Mouse (Mus musculus): ENCODE measurements around the gene Ggt6. TPM values are rescaled to one million over a fixed set of nuclear protein-coding genes. Genes with fewer than 3 reads are reported as not detected.

The Ggt6 gene
- polyA plus RNA-seq, 1 experiment from 2014 or later, result not detected

- no peak overlapping the region for H3K4me2 ChIP-seq (ENCODE audit: low read depth, low read length)
- no peaks in the 10 kb centered on the region for H3K27me3 ChIP-seq (ENCODE audit: control insufficient read depth, insufficient read depth, low read length)
- DNase-seq (ENCODE audit: low spot score) (no peak), ATAC-seq (replicated peaks; ENCODE audit: insufficient number of reproducible peaks, low FRiP score, low TSS enrichment, low read depth) (no peak)
- H3K36me3 ChIP-seq (replicated peaks; ENCODE audit: control insufficient read depth, insufficient read depth, low read depth, low read length), result peaks cover 22% of the 10 kb centered on the region
- no peak overlapping the region for H3K4me3 ChIP-seq (ENCODE audit: low read depth, low read length)
- 84% methylated on average over 3 of the region's 3 CpGs for WGBS
- H3K27ac ChIP-seq (replicated peaks; ENCODE audit: low read depth, low read length), result no peak overlapping the region
- H3K9me3 ChIP-seq (replicated peaks; ENCODE audit: control insufficient read depth, low read length), result no peaks in the 10 kb centered on the region
- H3K4me1 ChIP-seq (ENCODE audit: control insufficient read depth, insufficient read depth, low read length), result no peaks in the 10 kb centered on the region
- H3K9ac ChIP-seq (replicated peaks; ENCODE audit: low read length), result no peak overlapping the region
Observed at GRCm38 (mm10) chr11:72452140-72452665, 16.9 kb downstream of the Ggt6 start.

GRCm38 (mm10) chr11:72453105-72453953, 18.0 kb downstream of the Ggt6 start:
- H3K4me3 ChIP-seq (ENCODE audit: low read depth, low read length), result no peak overlapping the region
- ATAC-seq (replicated peaks; ENCODE audit: insufficient number of reproducible peaks, low FRiP score, low TSS enrichment, low read depth), result no peak
- no peaks in the 10 kb centered on the region for H3K4me1 ChIP-seq (ENCODE audit: control insufficient read depth, insufficient read depth, low read length)
- no peaks in the 10 kb centered on the region for H3K9me3 ChIP-seq (replicated peaks; ENCODE audit: control insufficient read depth, low read length)
- no peaks in the 10 kb centered on the region for H3K27me3 ChIP-seq (ENCODE audit: control insufficient read depth, insufficient read depth, low read length)
- no peak for DNase-seq (ENCODE audit: low spot score)
- peaks cover 18% of the 10 kb centered on the region for H3K36me3 ChIP-seq (replicated peaks; ENCODE audit: control insufficient read depth, insufficient read depth, low read depth, low read length)
- 54% methylated on average over 15 of the region's 15 CpGs for WGBS
- H3K4me2 ChIP-seq (ENCODE audit: low read depth, low read length), result no peak overlapping the region
- no peak overlapping the region for H3K9ac ChIP-seq (replicated peaks; ENCODE audit: low read length)
- no peak overlapping the region for H3K27ac ChIP-seq (replicated peaks; ENCODE audit: low read depth, low read length)

GRCm38 (mm10) chr11:72455694-72456093, 20.4 kb downstream of the Ggt6 start:
- WGBS, result 27% methylated on average over 5 of the region's 5 CpGs
- H3K27ac ChIP-seq (replicated peaks; ENCODE audit: low read depth, low read length), result no peak overlapping the region
- H3K4me2 ChIP-seq (ENCODE audit: low read depth, low read length), result no peak overlapping the region
- peaks cover 4% of the 10 kb centered on the region; the same call in 1 of the 2 replicates for H3K36me3 ChIP-seq (replicated peaks; ENCODE audit: control insufficient read depth, insufficient read depth, low read depth, low read length)
- H3K9ac ChIP-seq (replicated peaks; ENCODE audit: low read length), result no peak overlapping the region
- H3K4me1 ChIP-seq (ENCODE audit: control insufficient read depth, insufficient read depth, low read length), result no peaks in the 10 kb centered on the region
- H3K4me3 ChIP-seq (ENCODE audit: low read depth, low read length), result no peak overlapping the region
- H3K9me3 ChIP-seq (replicated peaks; ENCODE audit: control insufficient read depth, low read length), result no peaks in the 10 kb centered on the region
- no peaks in the 10 kb centered on the region for H3K27me3 ChIP-seq (ENCODE audit: control insufficient read depth, insufficient read depth, low read length)
- peak; percentile 22; the same call in 1 of the 2 replicates for ATAC-seq (replicated peaks; ENCODE audit: insufficient number of reproducible peaks, low FRiP score, low TSS enrichment, low read depth)
- no peak for DNase-seq (ENCODE audit: low spot score)

GRCm38 (mm10) chr11:72457995-72458496, 22.7 kb downstream of the Ggt6 start:
- Histone ChIP-seq H3K9me3 (replicated peaks; ENCODE audit: control insufficient read depth, low read length) (no peaks in the 10 kb centered on the region), H3K27me3 (ENCODE audit: control insufficient read depth, insufficient read depth, low read length) (no peaks in the 10 kb centered on the region), H3K27ac (replicated peaks; ENCODE audit: low read depth, low read length) (no peak overlapping the region), H3K4me2 (ENCODE audit: low read depth, low read length) (no peak overlapping the region), H3K36me3 (replicated peaks; ENCODE audit: control insufficient read depth, insufficient read depth, low read depth, low read length) (no peaks in the 10 kb centered on the region), H3K4me1 (ENCODE audit: control insufficient read depth, insufficient read depth, low read length) (no peaks in the 10 kb centered on the region), H3K9ac (replicated peaks; ENCODE audit: low read length) (no peak overlapping the region), H3K4me3 (ENCODE audit: low read depth, low read length) (no peak overlapping the region)
- DNase-seq (ENCODE audit: low spot score) (no peak), ATAC-seq (replicated peaks; ENCODE audit: insufficient number of reproducible peaks, low FRiP score, low TSS enrichment, low read depth) (no peak)
- 44% methylated on average over 12 of the region's 12 CpGs for WGBS

- no peak overlapping the region for H3K9ac ChIP-seq (replicated peaks; ENCODE audit: low read length)
- H3K9me3 ChIP-seq (replicated peaks; ENCODE audit: control insufficient read depth, low read length), result no peaks in the 10 kb centered on the region
- ATAC-seq (replicated peaks; ENCODE audit: insufficient number of reproducible peaks, low FRiP score, low TSS enrichment, low read depth), result no peak
- 75% methylated on average over 3 of the region's 3 CpGs for WGBS
- H3K27ac ChIP-seq (replicated peaks; ENCODE audit: low read depth, low read length), result no peak overlapping the region
- no peaks in the 10 kb centered on the region for H3K27me3 ChIP-seq (ENCODE audit: control insufficient read depth, insufficient read depth, low read length)
- H3K4me1 ChIP-seq (ENCODE audit: control insufficient read depth, insufficient read depth, low read length), result no peaks in the 10 kb centered on the region
- no peak overlapping the region for H3K4me3 ChIP-seq (ENCODE audit: low read depth, low read length)
- no peak for DNase-seq (ENCODE audit: low spot score)
- H3K4me2 ChIP-seq (ENCODE audit: low read depth, low read length), result no peak overlapping the region
- H3K36me3 ChIP-seq (replicated peaks; ENCODE audit: control insufficient read depth, insufficient read depth, low read depth, low read length), result no peaks in the 10 kb centered on the region
Observed at GRCm38 (mm10) chr11:72458502-72458901, 23.2 kb downstream of the Ggt6 start.

DNA sequence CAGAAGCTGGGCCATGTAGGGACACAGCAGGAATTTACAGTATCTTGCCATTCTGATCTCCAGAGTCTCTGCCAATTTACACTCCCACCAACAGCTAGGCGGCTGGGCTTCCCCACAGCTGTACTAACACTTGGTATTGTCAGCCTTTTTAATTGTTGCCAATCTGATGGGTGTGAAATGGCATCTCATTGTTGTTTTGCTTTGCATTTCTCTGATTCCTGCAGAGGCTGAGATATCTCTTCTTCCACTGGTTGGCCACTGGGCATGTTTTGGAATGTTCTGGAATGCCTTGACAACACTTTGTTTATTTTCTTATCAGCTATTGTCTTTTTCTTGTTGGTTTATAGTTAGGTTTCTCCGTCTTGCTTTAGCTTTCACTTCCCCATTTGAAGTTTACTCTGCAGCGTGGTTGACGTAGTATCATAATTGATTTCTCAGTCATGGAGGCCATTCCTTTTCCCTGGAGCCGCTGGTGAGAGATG, 26.2 kb downstream of the Ggt6 start:
- Histone ChIP-seq H3K9me3 (replicated peaks; ENCODE audit: control insufficient read depth, low read length) (no peaks in the 10 kb centered on the region), H3K4me1 (ENCODE audit: control insufficient read depth, insufficient read depth, low read length) (no peaks in the 10 kb centered on the region), H3K9ac (replicated peaks; ENCODE audit: low read length) (no peak overlapping the region), H3K4me3 (ENCODE audit: low read depth, low read length) (no peak overlapping the region), H3K4me2 (ENCODE audit: low read depth, low read length) (no peak overlapping the region), H3K27ac (replicated peaks; ENCODE audit: low read depth, low read length) (no peak overlapping the region), H3K27me3 (ENCODE audit: control insufficient read depth, insufficient read depth, low read length) (no peaks in the 10 kb centered on the region), H3K36me3 (replicated peaks; ENCODE audit: control insufficient read depth, insufficient read depth, low read depth, low read length) (no peaks in the 10 kb centered on the region)
- ATAC-seq (replicated peaks; ENCODE audit: insufficient number of reproducible peaks, low FRiP score, low TSS enrichment, low read depth), result no peak
- DNase-seq (ENCODE audit: low spot score), result no peak
- WGBS, result 49% methylated on average over 5 of the region's 5 CpGs

DNA sequence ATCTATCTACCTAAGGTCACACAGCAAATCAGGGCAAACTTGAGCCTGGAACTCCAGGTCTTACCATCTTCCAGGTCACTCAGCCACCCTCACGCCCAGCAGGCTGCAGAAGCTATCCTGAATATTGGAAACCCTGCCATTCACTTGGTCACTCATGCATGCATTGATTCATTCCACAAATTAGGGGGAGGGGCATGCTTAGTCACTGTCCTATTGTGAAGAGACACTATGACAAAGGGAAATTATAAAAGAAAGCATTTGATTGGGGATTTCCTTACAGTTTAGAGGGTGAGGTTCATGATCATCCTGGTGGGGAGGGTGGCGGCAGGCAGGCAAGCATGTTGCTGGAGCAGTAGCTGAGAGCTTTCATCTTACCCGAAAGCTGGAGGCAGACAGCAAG, 29.5 kb downstream of the Ggt6 start:
- Histone ChIP-seq H3K9me3 (replicated peaks; ENCODE audit: control insufficient read depth, low read length) (no peaks in the 10 kb centered on the region), H3K4me2 (ENCODE audit: low read depth, low read length) (no peak overlapping the region), H3K4me3 (ENCODE audit: low read depth, low read length) (no peak overlapping the region), H3K36me3 (replicated peaks; ENCODE audit: control insufficient read depth, insufficient read depth, low read depth, low read length) (no peaks in the 10 kb centered on the region), H3K27me3 (ENCODE audit: control insufficient read depth, insufficient read depth, low read length) (no peaks in the 10 kb centered on the region), H3K4me1 (ENCODE audit: control insufficient read depth, insufficient read depth, low read length) (0 out of 2 replicates have a peak, but pooled peaks cover 2% of the 10 kb centered on the region), H3K9ac (replicated peaks; ENCODE audit: low read length) (no peak overlapping the region), H3K27ac (replicated peaks; ENCODE audit: low read depth, low read length) (no peak overlapping the region)
- DNase-seq (ENCODE audit: low spot score), result no peak
- ATAC-seq (replicated peaks; ENCODE audit: insufficient number of reproducible peaks, low FRiP score, low TSS enrichment, low read depth), result no peak
- 66% methylated on average over 3 of the region's 3 CpGs for WGBS
